In the genomic region with DNA sequence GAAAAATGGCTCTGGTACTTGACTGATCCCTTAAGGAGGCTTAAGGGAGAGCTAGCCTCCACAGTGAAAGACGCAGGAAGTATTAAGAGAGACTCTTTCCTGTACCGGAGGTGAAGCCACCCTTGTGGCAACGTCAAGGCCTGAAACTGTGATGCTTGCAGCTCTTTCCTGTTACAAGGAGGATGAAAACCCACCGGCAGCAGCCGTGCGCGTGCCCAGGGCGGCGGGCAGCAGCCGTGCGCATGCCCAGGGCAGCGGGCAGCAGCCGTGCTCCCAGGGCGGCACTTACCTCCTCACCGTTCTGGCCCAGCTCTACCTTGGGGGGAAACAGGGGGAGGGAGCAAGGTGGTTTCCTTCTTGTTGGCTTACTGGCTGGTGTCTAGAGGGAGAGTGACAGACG, we compare ENCODE assay signal across 10 mouse cellular contexts. TPM values are rescaled to one million over a fixed set of nuclear protein-coding genes. Genes with fewer than 3 reads are reported as not detected.
DNase-seq lines count a peak whose midpoint lies in the region; ATAC-seq and TF ChIP-seq lines count a peak whose summit lies in the region.
"Had no signal": no experiment of that assay in that cellular context is flagged by ENCODE, and none has a peak within 500 bp of the region (broad histone marks: within the 10 kb centered on the region; RNA-seq: fewer than 3 reads in every experiment).

No protein-coding gene starts in this region.

- H3K27ac ChIP-seq in heart, embryonic 11.5 days (ENCODE audit: low read depth, low read length) = peak overlapping the region; percentile 86
- no peak overlapping the region for H3K27ac ChIP-seq in neural tube, embryonic 11.5 days (ENCODE audit: low read depth, low read length)
- 0 out of 2 replicates have a peak overlapping the region, but pooled peaks have one; percentile 26 for H3K27ac ChIP-seq in hindbrain, postnatal 0 days
- H3K27ac ChIP-seq in stomach, embryonic 16.5 days (ENCODE audit: low read length) = peak overlapping the region; percentile 46
- H3K27ac ChIP-seq: liver, embryonic 13.5 days had no signal

- ATAC-seq in heart, embryonic 11.5 days (replicated peaks; ENCODE audit: insufficient number of reproducible peaks, low FRiP score, low TSS enrichment) = no peak
- no peak for ATAC-seq in neural tube, embryonic 11.5 days (ENCODE audit: insufficient read depth, low FRiP score, low TSS enrichment)
- no peak for ATAC-seq in hindbrain, postnatal 0 days
- no peak for ATAC-seq in stomach, embryonic 16.5 days (ENCODE audit: insufficient read depth, low FRiP score)

- WGBS in heart, embryonic 11.5 days (ENCODE audit: insufficient replicate concordance) = 69% methylated on average over 16 of the region's 16 CpGs
- 75% methylated on average over 16 of the region's 16 CpGs for WGBS in neural tube, embryonic 11.5 days
- 64% methylated on average over 16 of the region's 16 CpGs for WGBS in hindbrain, postnatal 0 days
- 75% methylated on average over 16 of the region's 16 CpGs for WGBS in stomach, embryonic 16.5 days

- no peak overlapping the region for H3K4me3 ChIP-seq in heart, embryonic 11.5 days (ENCODE audit: low read depth, low read length)
- no peak overlapping the region for H3K4me3 ChIP-seq in neural tube, embryonic 11.5 days (ENCODE audit: low read depth, low read length)
- H3K4me3 ChIP-seq in hindbrain, postnatal 0 days (ENCODE audit: low read length) = no peak overlapping the region
- no peak overlapping the region for H3K4me3 ChIP-seq in stomach, embryonic 16.5 days (replicated peaks; ENCODE audit: low read length)
- H3K4me3 ChIP-seq: liver, embryonic 13.5 days; myocyte had no signal

- H3K4me2 ChIP-seq in heart, embryonic 11.5 days = peak overlapping the region; percentile 22; the same call in 1 of the 2 replicates
- H3K4me2 ChIP-seq in neural tube, embryonic 11.5 days (ENCODE audit: low read depth) = no peak overlapping the region
- no peak overlapping the region for H3K4me2 ChIP-seq in hindbrain, postnatal 0 days (ENCODE audit: low read depth, low read length)
- no peak overlapping the region for H3K4me2 ChIP-seq in stomach, embryonic 16.5 days (ENCODE audit: low read depth, low read length)
- H3K4me2 ChIP-seq: liver, embryonic 13.5 days had no signal

- H3K27me3 ChIP-seq in heart, embryonic 11.5 days (ENCODE audit: control insufficient read depth, insufficient read depth, low read length) = no peaks in the 10 kb centered on the region
- H3K27me3 ChIP-seq in neural tube, embryonic 11.5 days (ENCODE audit: control insufficient read depth, insufficient read depth, low read length) = no peaks in the 10 kb centered on the region
- no peaks in the 10 kb centered on the region for H3K27me3 ChIP-seq in hindbrain, postnatal 0 days (ENCODE audit: insufficient read depth, low read length)
- H3K27me3 ChIP-seq in stomach, embryonic 16.5 days (ENCODE audit: control insufficient read depth, insufficient read depth, low read length) = no peaks in the 10 kb centered on the region
- H3K27me3 ChIP-seq: liver, embryonic 13.5 days had no signal

- TF ChIP-seq CTCF in hindbrain, postnatal 0 days (IDR thresholded peaks at IDR 0.05; ENCODE audit: low read depth) = no peak

- DNase-seq in heart, postnatal 36 days = no peak
- no peak for DNase-seq in neural tube, embryonic 11.5 days (ENCODE audit: low spot score)
- DNase-seq in neural tube, embryonic 10.5 days (ENCODE audit: extremely low spot score, low spot score) = no peak
- DNase-seq in hindbrain, postnatal 0 days (ENCODE audit: low spot score) = no peak
- DNase-seq in adrenal gland, postnatal 14 days = no peak
- DNase-seq in thymus, postnatal 0 days (ENCODE audit: low spot score) = no peak
- DNase-seq: liver, embryonic 13.5 days had no signal

- peaks cover 50% of the 10 kb centered on the region for H3K4me1 ChIP-seq in heart, embryonic 11.5 days (ENCODE audit: control insufficient read depth, insufficient read depth, low read length)
- H3K4me1 ChIP-seq in neural tube, embryonic 11.5 days (ENCODE audit: control insufficient read depth, insufficient read depth, low read length) = peaks cover 10% of the 10 kb centered on the region
- no peaks in the 10 kb centered on the region for H3K4me1 ChIP-seq in hindbrain, postnatal 0 days (ENCODE audit: insufficient read depth, low read length)
- H3K4me1 ChIP-seq in stomach, embryonic 16.5 days (ENCODE audit: control insufficient read depth, insufficient read depth, low read length) = peaks cover 5% of the 10 kb centered on the region; the same call in 1 of the 2 replicates
- H3K4me1 ChIP-seq: liver, embryonic 13.5 days had no signal

- intact Hi-C loops in heart, postnatal 36 days (cut with DNase I) = no loop called here

- H3K36me3 ChIP-seq in heart, embryonic 11.5 days (ENCODE audit: control insufficient read depth, insufficient read depth, low read length) = peaks cover 5% of the 10 kb centered on the region
- no peaks in the 10 kb centered on the region for H3K36me3 ChIP-seq in neural tube, embryonic 11.5 days (ENCODE audit: control insufficient read depth, insufficient read depth, low read length)
- no peaks in the 10 kb centered on the region for H3K36me3 ChIP-seq in hindbrain, postnatal 0 days (ENCODE audit: insufficient read depth, low read length)
- H3K36me3 ChIP-seq in stomach, embryonic 16.5 days (ENCODE audit: control insufficient read depth, insufficient read depth, low read length) = no peaks in the 10 kb centered on the region
- H3K36me3 ChIP-seq: liver, embryonic 13.5 days had no signal

- H3K9me3 ChIP-seq in heart, embryonic 11.5 days (replicated peaks; ENCODE audit: control insufficient read depth, low read length) = no peaks in the 10 kb centered on the region
- no peaks in the 10 kb centered on the region for H3K9me3 ChIP-seq in neural tube, embryonic 11.5 days (ENCODE audit: control insufficient read depth, low read length)
- H3K9me3 ChIP-seq in hindbrain, postnatal 0 days (ENCODE audit: low read length) = no peaks in the 10 kb centered on the region
- no peaks in the 10 kb centered on the region for H3K9me3 ChIP-seq in stomach, embryonic 16.5 days (replicated peaks; ENCODE audit: control insufficient read depth, low read length)
- H3K9me3 ChIP-seq: liver, embryonic 13.5 days had no signal

- H3K9ac ChIP-seq in heart, embryonic 11.5 days (ENCODE audit: low read depth, low read length) = peak overlapping the region; percentile 39
- peak overlapping the region; percentile 35; the same call in 1 of the 2 replicates for H3K9ac ChIP-seq in neural tube, embryonic 11.5 days (ENCODE audit: low read length)
- H3K9ac ChIP-seq in hindbrain, postnatal 0 days (replicated peaks; ENCODE audit: low read length) = no peak overlapping the region
- H3K9ac ChIP-seq in stomach, embryonic 16.5 days (ENCODE audit: low read length) = no peak overlapping the region
- H3K9ac ChIP-seq: liver, embryonic 13.5 days had no signal

RNA-seq across cellular contexts. Expression of a gene that starts 28.9 kb away (rescaled TPM):
- 129 and 143 TPM in 2 replicates for polyA plus RNA-seq in heart, embryonic 11.5 days (2014; fragmentation: Nextera tagmentation; extraction: Ambion mirVana)
- 10 to 100 TPM; 14.4 to 21.4 TPM for total RNA-seq in heart, postnatal 36 days (2021)
- 157 and 163 TPM in 2 replicates for polyA plus RNA-seq in neural tube, embryonic 11.5 days (2014; fragmentation: Nextera tagmentation; extraction: Ambion mirVana)
- total RNA-seq in hindbrain, postnatal 0 days (2014; rRNA removed) = 30.2 and 42.8 TPM in 2 replicates
- 140 and 145 TPM in 2 replicates for polyA plus RNA-seq in hindbrain, postnatal 0 days (2015; fragmentation: Nextera tagmentation; extraction: Ambion mirVana)
- polyA plus RNA-seq in stomach, embryonic 16.5 days (2015; fragmentation: Nextera tagmentation; extraction: Ambion mirVana) = 140 and 149 TPM in 2 replicates
- total RNA-seq in adrenal gland, postnatal 14 days (2021) = 39.1 and 40.4 TPM in 2 replicates
- 17.4 and 17.8 TPM in 2 replicates for polyA plus RNA-seq in thymus, postnatal 0 days (2015; fragmentation: Nextera tagmentation; extraction: Ambion mirVana)

RNA-seq across cellular contexts. Expression of a gene that starts 46.3 kb away (rescaled TPM):
- polyA plus RNA-seq in heart, embryonic 11.5 days (2014; fragmentation: Nextera tagmentation; extraction: Ambion mirVana) = 85.4 and 91.8 TPM in 2 replicates
- 10 to 100 TPM; 74.2 to 80.7 TPM for total RNA-seq in heart, postnatal 36 days (2021)
- 7.1 and 10.4 TPM in 2 replicates for polyA plus RNA-seq in neural tube, embryonic 11.5 days (2014; fragmentation: Nextera tagmentation; extraction: Ambion mirVana)
- 6.0 and 9.0 TPM in 2 replicates for total RNA-seq in hindbrain, postnatal 0 days (2014; rRNA removed)
- polyA plus RNA-seq in hindbrain, postnatal 0 days (2015; fragmentation: Nextera tagmentation; extraction: Ambion mirVana) = 8.5 and 9.2 TPM in 2 replicates
- 42.1 and 44.4 TPM in 2 replicates for polyA plus RNA-seq in stomach, embryonic 16.5 days (2015; fragmentation: Nextera tagmentation; extraction: Ambion mirVana)
- 22.1 and 35.0 TPM in 2 replicates for total RNA-seq in adrenal gland, postnatal 14 days (2021)
- 221 and 236 TPM in 2 replicates for polyA plus RNA-seq in thymus, postnatal 0 days (2015; fragmentation: Nextera tagmentation; extraction: Ambion mirVana)

Comparison
In these comparisons a context has a peak if more than half of its experiments do, and no peak if none do; other contexts are left out.
1. H3K9ac ChIP-seq: peak in heart, embryonic 11.5 days (single experiment) and neural tube, embryonic 11.5 days (single experiment); none in hindbrain, postnatal 0 days (single experiment) and stomach, embryonic 16.5 days (single experiment).